ENCODE assay signal across 8 mouse cellular contexts in the genomic region with DNA sequence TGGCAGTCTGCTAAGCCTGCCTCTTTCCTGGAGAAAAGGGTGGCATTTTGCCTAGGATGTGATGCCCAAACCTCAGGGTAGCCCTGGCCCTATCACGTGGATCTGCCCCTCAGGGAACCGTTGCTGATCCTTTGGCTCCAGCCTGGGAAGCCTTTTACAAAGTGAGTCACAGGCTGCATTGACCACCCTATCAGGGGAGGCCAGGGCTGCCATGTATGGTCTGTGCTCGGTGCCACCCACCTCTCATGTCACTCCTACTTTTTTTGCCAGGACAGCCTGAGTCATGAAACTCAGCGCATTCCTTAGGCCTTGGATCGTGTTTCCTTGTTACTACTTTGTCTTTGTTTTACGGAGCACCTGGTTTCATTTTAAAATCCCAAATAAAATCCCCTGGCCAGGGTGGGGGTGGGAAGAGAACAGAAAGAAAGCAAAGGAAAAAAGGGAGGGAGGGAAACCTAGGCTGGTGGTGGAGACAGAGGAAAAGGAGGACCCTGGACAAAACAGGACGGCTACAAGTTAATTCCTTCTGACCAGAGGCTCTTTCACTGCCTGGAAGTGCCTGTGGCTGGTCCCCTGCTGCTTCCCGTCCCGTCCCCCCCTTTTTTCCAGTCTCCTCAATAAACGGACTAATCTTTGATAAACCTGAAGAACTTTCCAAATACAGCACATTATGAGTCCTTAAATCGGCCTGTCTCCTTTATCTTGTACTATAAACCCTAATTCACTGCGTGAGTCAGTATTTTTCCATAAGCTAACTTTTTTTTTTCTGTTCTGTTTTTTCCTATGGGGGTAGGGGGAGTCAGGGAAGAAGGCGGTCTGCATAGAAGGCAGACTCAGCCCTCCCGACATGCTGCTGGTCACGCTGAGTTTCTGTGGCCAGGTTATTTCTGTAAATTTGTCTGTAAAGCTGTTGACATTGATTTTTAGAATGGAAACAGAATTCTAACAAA. TPM values are rescaled to one million over a fixed set of nuclear protein-coding genes. Genes with fewer than 3 reads are reported as not detected.
A peak's percentile ranks its signal among the peaks of the same experiment; 100 is the strongest.
DNase-seq lines count a peak whose midpoint lies in the region; ATAC-seq and TF ChIP-seq lines count a peak whose summit lies in the region.

No protein-coding gene starts in this region.

- peak overlapping the region; percentile 59 for H3K9ac ChIP-seq in intestine, postnatal 0 days (ENCODE audit: low read depth, low read length)
- peak overlapping the region; percentile 38; the same call in 1 of the 2 replicates for H3K9ac ChIP-seq in lung, embryonic 15.5 days
- no peak overlapping the region for H3K9ac ChIP-seq in stomach, embryonic 15.5 days

- peak overlapping the region; percentile 78 for H3K4me2 ChIP-seq in intestine, postnatal 0 days (replicated peaks; ENCODE audit: low read depth)
- H3K4me2 ChIP-seq in lung, embryonic 15.5 days = peak overlapping the region; percentile 74
- H3K4me2 ChIP-seq in stomach, embryonic 15.5 days = peak overlapping the region; percentile 67

- peak overlapping the region; percentile 44; the same call in 1 of the 2 replicates for H3K4me3 ChIP-seq in intestine, postnatal 0 days (ENCODE audit: low read depth, low read length)
- no peak overlapping the region for H3K4me3 ChIP-seq in lung, embryonic 15.5 days
- H3K4me3 ChIP-seq in stomach, embryonic 15.5 days (replicated peaks) = peak overlapping the region; percentile 34; the same call in 1 of the 2 replicates

- peaks cover 9% of the 10 kb centered on the region; the same call in 1 of the 2 replicates for H3K4me1 ChIP-seq in intestine, postnatal 0 days (replicated peaks; ENCODE audit: control insufficient read depth, insufficient read depth, low read length)
- H3K4me1 ChIP-seq in lung, embryonic 15.5 days = peaks cover 26% of the 10 kb centered on the region
- H3K4me1 ChIP-seq in stomach, embryonic 15.5 days = peaks cover 11% of the 10 kb centered on the region

- ATAC-seq in Patski = peak; percentile 96
- ATAC-seq in common myeloid progenitor, adult 5-6 weeks (replicated peaks; ENCODE audit: low read depth, poor library complexity, severe bottlenecking) = peak; percentile 12
- peak; percentile 61 for ATAC-seq in intestine, postnatal 0 days
- peak; percentile 66; the same call in 1 of the 2 replicates for ATAC-seq in lung, embryonic 15.5 days (ENCODE audit: borderline replicate concordance, extremely low read depth, low FRiP score, low TSS enrichment)
- ATAC-seq in stomach, embryonic 15.5 days (ENCODE audit: insufficient read depth, low FRiP score, low read depth) = peak; percentile 67; the same call in 1 of the 2 replicates
- ATAC-seq in erythroblast, adult 5-6 weeks (replicated peaks; ENCODE audit: low FRiP score, poor library complexity, severe bottlenecking) = no peak
- ATAC-seq in megakaryocyte-erythroid progenitor cell, adult 5-6 weeks (replicated peaks; ENCODE audit: low FRiP score, low TSS enrichment, poor library complexity, severe bottlenecking) = no peak

- no peaks in the 10 kb centered on the region for H3K9me3 ChIP-seq in intestine, postnatal 0 days (ENCODE audit: control insufficient read depth)
- H3K9me3 ChIP-seq in lung, embryonic 15.5 days = no peaks in the 10 kb centered on the region
- H3K9me3 ChIP-seq in stomach, embryonic 15.5 days = no peaks in the 10 kb centered on the region

- H3K27me3 ChIP-seq in Patski = no peaks in the 10 kb centered on the region
- no peaks in the 10 kb centered on the region for H3K27me3 ChIP-seq in intestine, postnatal 0 days (replicated peaks; ENCODE audit: control insufficient read depth, insufficient read depth, low read length)
- no peaks in the 10 kb centered on the region for H3K27me3 ChIP-seq in lung, embryonic 15.5 days
- H3K27me3 ChIP-seq in stomach, embryonic 15.5 days (replicated peaks) = no peaks in the 10 kb centered on the region

- in situ Hi-C loops in Patski (cut with MboI; ENCODE audit: low pct_unique_long_range_greater_than_20kb) = no loop called here

- CTCF ChIA-PET in Patski (lab: Charles Lee) = no interaction called here

- whole genome bisulfite sequencing in intestine, postnatal 0 days = 30% methylated on average over 15 of the region's 15 CpGs
- WGBS in lung, embryonic 15.5 days = 17% methylated on average over 15 of the region's 15 CpGs
- WGBS in stomach, embryonic 15.5 days = 16% methylated on average over 15 of the region's 15 CpGs

- no peak overlapping the region for H3K27ac ChIP-seq in intestine, postnatal 0 days (ENCODE audit: low read depth, low read length)
- peak overlapping the region; percentile 77 for H3K27ac ChIP-seq in lung, embryonic 15.5 days
- H3K27ac ChIP-seq in stomach, embryonic 15.5 days = peak overlapping the region; percentile 92

- POLR2A ChIA-PET in Patski (lab: Charles Lee) = interaction anchor here (0.8 kb wide), 1 partner anchor 47 kb away, joined by 4 read pairs; no protein-coding TSS in a partner anchor

- DNase-seq in Patski (ENCODE audit: low read depth, low spot score) = peak; percentile 98
- peak; percentile 48 to 52 for DNase-seq in heart, adult 18-20 months

- TF ChIP-seq CTCF in Patski (IDR thresholded peaks at IDR 0.05) = no peak
- TF ChIP-seq CTCF in intestine, postnatal 0 days (IDR thresholded peaks at IDR 0.05; ENCODE audit: low read depth) = no peak

- no peaks in the 10 kb centered on the region for H3K36me3 ChIP-seq in intestine, postnatal 0 days (ENCODE audit: control insufficient read depth, insufficient read depth)
- no peaks in the 10 kb centered on the region for H3K36me3 ChIP-seq in lung, embryonic 15.5 days
- H3K36me3 ChIP-seq in stomach, embryonic 15.5 days = no peaks in the 10 kb centered on the region

RNA-seq across cellular contexts. Expression of gene 1700011L22Rik, which starts 39.4 kb away (rescaled TPM):
- 0.06 TPM for polyA plus RNA-seq in Patski (2021)
- not detected in 2 replicates for total RNA-seq in common myeloid progenitor, adult 5-6 weeks (2017)
- not detected for total RNA-seq in heart, adult 18-20 months (2021)
- not detected in 2 replicates for polyA plus RNA-seq in intestine, postnatal 0 days (2015; fragmentation: Nextera tagmentation; extraction: Ambion mirVana)
- polyA plus RNA-seq in lung, embryonic 15.5 days (2015; fragmentation: Nextera tagmentation; extraction: Ambion mirVana) = not detected in 2 replicates
- not detected in 2 replicates for polyA plus RNA-seq in stomach, embryonic 15.5 days (2015; fragmentation: Nextera tagmentation; extraction: Ambion mirVana)
- total RNA-seq in erythroblast, adult 5-6 weeks (2015; ENCODE audit: low replicate concordance) = not detected in 2 replicates
- total RNA-seq in erythroblast, adult 5-6 weeks (2017; ENCODE audit: low replicate concordance) = not detected in 2 replicates
- total RNA-seq in megakaryocyte-erythroid progenitor cell, adult 5-6 weeks (2014; fragmentation: Nextera tagmentation) = not detected in 2 replicates
- total RNA-seq in megakaryocyte-erythroid progenitor cell, adult 5-6 weeks (2017) = 2.9 TPM in 1 of 2 replicates, not detected in the other

Comparison
In these comparisons a context has a peak if more than half of its experiments do, and no peak if none do; other contexts are left out.
1. ATAC-seq: peak in Patski (single experiment), common myeloid progenitor, adult 5-6 weeks (single experiment), intestine, postnatal 0 days (single experiment), lung, embryonic 15.5 days (single experiment) and stomach, embryonic 15.5 days (single experiment); none in erythroblast, adult 5-6 weeks (single experiment) and megakaryocyte-erythroid progenitor cell, adult 5-6 weeks (single experiment).
2. Peak in every context shown above with its lines, with median percentiles within 50 percentile points of each other: H3K4me2 ChIP-seq.